Mouse (Mus musculus) urinary bladder, postnatal 25 days (tissue): ENCODE results near the gene Hist1h4c.
A peak's percentile ranks its signal among the peaks of the same experiment; 100 is the strongest.
"Not testable (repeated sequence)": the region's sequence is repeated elsewhere in the genome, so short reads cannot be mapped to it uniquely, and the experiment has no call there.

Experiments
- DNase-seq: peaks from one replicate; pipeline ENCODE4 v3.0.0; 2022; ENCODE audit warnings: low spot score

Hist1h4c gene

GRCm38 (mm10) chr13:23729192-23729525, 30.9 kb upstream of the Hist1h4c start:
- no peak for DNase-seq

GRCm38 (mm10) chr13:23728472-23729191, 30.4 kb upstream of the Hist1h4c start:
- no peak for DNase-seq

GRCm38 (mm10) chr13:23725213-23725612, 27.0 kb upstream of the Hist1h4c start:
- DNase-seq: no peak

- no peak for DNase-seq
Observed at GRCm38 (mm10) chr13:23724239-23724638, 26.0 kb upstream of the Hist1h4c start.

- not testable (repeated sequence) for DNase-seq
Observed at GRCm38 (mm10) chr13:23717593-23718245, 19.5 kb upstream of the Hist1h4c start.

GRCm38 (mm10) chr13:23717176-23717575, 18.9 kb upstream of the Hist1h4c start:
- DNase-seq: no peak

- DNase-seq: no peak
Observed at GRCm38 (mm10) chr13:23716261-23717042, 18.2 kb upstream of the Hist1h4c start.

- DNase-seq: peak; percentile 21
Observed at GRCm38 (mm10) chr13:23710374-23711089, 12.3 kb upstream of the Hist1h4c start, which contains the start of gene Hfe. Gene Hfe (minus strand): TSS chr13:23710854.

GRCm38 (mm10) chr13:23709714-23710373, 11.6 kb upstream of the Hist1h4c start:
- DNase-seq: no peak

GRCm38 (mm10) chr13:23708654-23709053, 10.4 kb upstream of the Hist1h4c start:
- DNase-seq: no peak

GRCm38 (mm10) chr13:23708041-23708440, 9.8 kb upstream of the Hist1h4c start:
- no peak for DNase-seq

- DNase-seq: no peak
Observed at GRCm38 (mm10) chr13:23706771-23707170, 8.5 kb upstream of the Hist1h4c start.

GRCm38 (mm10) chr13:23705751-23706356, 7.6 kb upstream of the Hist1h4c start:
- DNase-seq: no peak

- DNase-seq: not testable (repeated sequence)
Observed at GRCm38 (mm10) chr13:23702801-23703200, 4.5 kb upstream of the Hist1h4c start.

GRCm38 (mm10) chr13:23702220-23702619, 4.0 kb upstream of the Hist1h4c start:
- DNase-seq: no peak

- peak; percentile 41 for DNase-seq
Observed at GRCm38 (mm10) chr13:23700786-23701520, 2.7 kb upstream of the Hist1h4c start.

- no peak for DNase-seq
Observed at GRCm38 (mm10) chr13:23699767-23700166, 1.5 kb upstream of the Hist1h4c start.

- DNase-seq: no peak
Observed at GRCm38 (mm10) chr13:23698996-23699395, 742 bp upstream of the Hist1h4c start.

- DNase-seq: no peak
Observed at GRCm38 (mm10) chr13:23697491-23698299, 559 bp downstream of the Hist1h4c start.

- DNase-seq: no peak
Observed at GRCm38 (mm10) chr13:23696061-23696474, 2.2 kb downstream of the Hist1h4c start.
